Mouse (Mus musculus): ENCODE data around the gene Aldh9a1. TPM values are rescaled to one million over a fixed set of nuclear protein-coding genes. Genes with fewer than 3 reads are reported as not detected.

Aldh9a1 gene
- polyA plus RNA-seq (2012; rRNA removed): 28.4 and 29.1 TPM in 2 replicates

DNA sequence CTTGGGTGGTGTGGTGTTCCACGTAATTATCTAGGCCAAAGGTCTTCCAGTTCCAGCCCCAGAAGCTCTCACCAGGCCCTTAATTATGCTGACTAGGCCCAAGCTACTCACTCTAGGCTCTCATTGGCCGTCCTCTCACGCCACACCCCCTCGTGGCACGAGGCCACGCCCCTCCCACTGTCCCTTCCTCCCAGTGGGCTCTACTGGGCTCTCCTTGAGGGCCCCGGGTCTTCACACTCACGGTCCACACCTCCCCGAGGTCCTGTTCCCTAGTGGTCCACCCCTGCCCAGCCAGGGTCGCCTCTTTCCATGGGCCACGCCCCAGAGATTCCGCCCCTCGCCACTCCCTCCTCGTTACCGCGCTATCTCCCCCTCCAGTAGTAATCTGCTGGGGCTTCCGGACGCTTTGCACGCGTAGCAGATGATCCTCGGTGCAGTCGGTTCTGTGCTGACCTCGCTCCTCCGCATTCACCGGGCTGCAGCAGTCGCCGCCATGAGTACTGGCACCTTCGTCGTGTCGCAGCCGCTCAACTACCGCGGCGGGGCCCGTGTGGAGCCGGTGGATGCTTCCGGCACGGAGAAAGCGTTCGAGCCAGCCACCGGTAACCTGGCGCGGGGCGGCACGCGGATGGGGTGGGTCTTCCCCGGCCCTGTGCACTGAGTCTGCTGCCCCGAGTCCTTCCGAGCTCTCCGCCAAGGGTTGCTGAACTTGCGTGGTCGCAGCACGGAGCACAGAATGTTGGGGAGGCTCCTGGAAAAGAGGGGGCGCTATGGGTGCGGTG is at the start of gene Aldh9a1:
Gene Aldh9a1, plus strand, starts transcription at position 177 of the 782 bp plus-strand sequence.

DNA sequence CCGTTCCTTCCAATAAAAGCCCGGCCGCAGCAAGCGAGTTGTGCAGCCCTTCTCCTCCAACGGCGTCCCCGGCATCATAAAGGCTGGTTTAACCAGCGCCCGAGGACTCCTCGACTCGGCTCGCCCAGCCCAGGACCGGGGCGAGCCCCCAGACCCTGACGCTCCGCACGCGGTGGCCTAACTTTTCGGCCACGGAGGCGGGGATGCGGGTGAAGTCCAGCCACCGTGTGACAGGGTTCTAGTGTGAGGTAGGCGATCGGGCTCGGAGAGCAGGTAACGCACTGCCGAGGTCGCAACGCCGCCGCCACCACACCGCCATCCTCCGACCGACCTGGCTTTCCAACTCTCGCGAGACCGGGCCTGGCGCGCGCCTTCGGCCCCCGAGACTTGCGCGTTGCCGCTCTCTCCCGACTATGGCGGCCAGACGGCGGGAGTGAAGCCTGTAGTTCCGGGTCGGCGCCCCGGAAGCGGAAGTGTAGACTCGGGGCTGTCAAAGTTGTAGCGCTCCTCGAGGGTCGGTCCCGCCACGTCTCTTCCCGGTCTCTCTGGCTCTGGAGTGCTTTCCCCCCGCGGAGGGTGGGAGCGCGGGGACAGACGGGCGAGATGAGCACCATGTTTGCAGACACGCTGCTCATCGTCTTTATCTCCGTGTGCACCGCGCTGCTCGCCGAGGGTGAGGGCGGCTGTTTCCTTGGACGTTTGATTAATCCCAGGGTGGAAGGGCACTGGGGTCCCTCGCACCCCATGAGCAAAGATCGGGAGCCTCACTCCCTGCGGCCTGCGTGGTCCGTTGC is 41.3 kb upstream of the Aldh9a1 start, which contains the start of gene Tmco1:
Gene Tmco1, plus strand, starts transcription at position 118 of the 794 bp plus-strand sequence.

DNA sequence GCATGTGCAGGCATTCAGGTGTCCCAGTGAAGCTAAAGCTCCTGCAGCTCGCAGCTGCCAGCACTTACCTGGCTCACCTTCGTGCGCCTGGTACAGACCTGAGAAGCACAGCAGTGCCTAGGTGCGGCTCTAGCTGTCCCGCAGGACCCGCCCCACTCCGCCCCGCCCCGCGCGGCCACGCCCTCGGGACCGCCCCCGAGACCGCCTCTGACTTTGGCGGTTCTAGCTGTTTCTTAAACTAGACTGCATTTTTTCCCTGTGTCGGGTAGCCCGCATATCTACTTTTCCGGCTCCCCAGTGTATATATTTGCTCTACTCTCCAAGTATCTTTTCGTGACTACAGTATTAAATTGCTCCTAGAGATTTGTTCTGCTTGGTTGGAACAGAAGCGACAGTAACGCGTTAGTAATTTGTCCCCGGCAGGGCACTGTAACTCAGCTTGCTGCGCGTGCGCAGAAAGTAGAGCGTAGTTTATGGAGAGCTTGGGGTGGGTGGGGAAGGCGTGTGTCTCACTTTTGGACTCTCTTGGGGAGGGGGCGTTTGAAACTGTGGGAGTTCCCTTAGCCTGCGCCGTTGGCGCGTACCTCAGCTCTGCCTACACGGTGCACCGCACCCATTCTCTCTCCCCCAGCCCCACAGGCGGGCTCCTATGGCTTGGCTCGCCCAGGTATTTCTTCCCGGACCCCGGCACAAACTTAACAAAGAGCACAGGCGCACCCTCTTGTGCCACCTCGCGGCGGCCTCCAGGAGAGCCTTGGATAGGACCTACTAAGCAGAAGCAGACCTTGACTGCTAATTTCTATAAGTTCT is 44.1 kb downstream of the Aldh9a1 start, which contains the start of gene Mgst3:
Gene Mgst3, minus strand, starts transcription at position 159 of the 810 bp plus-strand sequence.

Other genes with a start within 250 kb of the Aldh9a1 start
- gene Uck2, start 64.7 kb upstream of the Aldh9a1 start, polyA plus RNA-seq (2012; rRNA removed): 65.0 and 67.5 TPM in 2 replicates
- 28.8 and 63.3 TPM in 2 replicates for gene Tmco1, start 41.6 kb upstream of the Aldh9a1 start, polyA plus RNA-seq (2012; rRNA removed)
- 30.5 and 70.8 TPM in 2 replicates for gene Mgst3, start 43.9 kb downstream of the Aldh9a1 start, polyA plus RNA-seq (2012; rRNA removed)
- gene Lrrc52, start 116.8 kb downstream of the Aldh9a1 start, polyA plus RNA-seq (2012; rRNA removed): not detected in 2 replicates
- 1.2 and 6.0 TPM in 2 replicates for gene Rxrg, start 248.4 kb downstream of the Aldh9a1 start, polyA plus RNA-seq (2012; rRNA removed)